In genomic region chr16:97462481-97463181, GRCm38 (mm10) we compare ENCODE assay signal across 8 mouse cellular contexts. TPM values are rescaled to one million over a fixed set of nuclear protein-coding genes. Genes with fewer than 3 reads are reported as not detected.
DNase-seq lines count a peak whose midpoint lies in the region; ATAC-seq and TF ChIP-seq lines count a peak whose summit lies in the region.

TSS of gene Mx1 (minus strand) at chr16:97462907.

- H3K4me2 ChIP-seq in forebrain, postnatal 0 days (ENCODE audit: low read depth), result no peak within 1 kb of the TSS
- H3K4me2 ChIP-seq in liver, embryonic 15.5 days, result no peak within 1 kb of the TSS

- H3K27me3 ChIP-seq in forebrain, embryonic 10.5 days (ENCODE audit: poor library complexity, severe bottlenecking), result no peaks in the 10 kb centered on the region
- H3K27me3 ChIP-seq in forebrain, postnatal 0 days (ENCODE audit: insufficient read depth, low read length), result no peaks in the 10 kb centered on the region
- no peaks in the 10 kb centered on the region for H3K27me3 ChIP-seq in thymus, adult 2 months (ENCODE audit: control insufficient read depth, insufficient read depth, low read length)
- H3K27me3 ChIP-seq in liver, embryonic 15.5 days, result no peaks in the 10 kb centered on the region

- no peak for TF ChIP-seq CTCF in forebrain, postnatal 0 days (IDR thresholded peaks at IDR 0.05; ENCODE audit: low read depth)
- TF ChIP-seq CTCF in thymus, adult 2 months (IDR thresholded peaks at IDR 0.05; ENCODE audit: borderline replicate concordance, control insufficient read depth, extremely low read depth, insufficient read depth, low read length, poor library complexity), result no peak

- H3K9me3 ChIP-seq in forebrain, embryonic 10.5 days, result no peaks in the 10 kb centered on the region
- H3K9me3 ChIP-seq in forebrain, postnatal 0 days (ENCODE audit: low read length), result no peaks in the 10 kb centered on the region
- H3K9me3 ChIP-seq in liver, embryonic 15.5 days (replicated peaks), result no peaks in the 10 kb centered on the region

- DNase-seq in forebrain, embryonic 10.5 days (ENCODE audit: extremely low spot score, low spot score), result peak; percentile 15
- DNase-seq in forebrain, postnatal 0 days, result no peak
- DNase-seq in thymus, adult 2 months, result peak; percentile 14
- DNase-seq in thymus, adult 18-20 months, result no peak
- peak; percentile 18 for DNase-seq in thymus, postnatal 4 days
- no peak for DNase-seq in right cerebral cortex, postnatal 36 days (ENCODE audit: low spot score in 2 of 2)
- no peak for DNase-seq in gastrocnemius, postnatal 10 days

- TF ChIP-seq POLR2A in thymus, adult 2 months (IDR thresholded peaks at IDR 0.05; ENCODE audit: control insufficient read depth, extremely low read depth, insufficient read depth, low read length, poor library complexity), result no peak

- no peaks in the 10 kb centered on the region for H3K36me3 ChIP-seq in forebrain, embryonic 10.5 days (replicated peaks)
- H3K36me3 ChIP-seq in forebrain, postnatal 0 days (ENCODE audit: insufficient read depth), result no peaks in the 10 kb centered on the region
- no peaks in the 10 kb centered on the region for H3K36me3 ChIP-seq in thymus, adult 2 months (ENCODE audit: control insufficient read depth, insufficient read depth, low read length)
- no peaks in the 10 kb centered on the region for H3K36me3 ChIP-seq in liver, embryonic 15.5 days (replicated peaks)

- H3K9ac ChIP-seq in forebrain, postnatal 0 days, result no peak within 1 kb of the TSS
- H3K9ac ChIP-seq in liver, embryonic 15.5 days, result no peak within 1 kb of the TSS

- peaks cover 14% of the 10 kb centered on the region for H3K4me1 ChIP-seq in forebrain, embryonic 10.5 days
- no peaks in the 10 kb centered on the region for H3K4me1 ChIP-seq in forebrain, postnatal 0 days (ENCODE audit: insufficient read depth)
- peaks cover 11% of the 10 kb centered on the region for H3K4me1 ChIP-seq in thymus, adult 2 months (replicated peaks; ENCODE audit: control insufficient read depth, insufficient read depth, low read length)
- H3K4me1 ChIP-seq in liver, embryonic 15.5 days (replicated peaks), result 0 out of 2 replicates have a peak, but pooled peaks cover 3% of the 10 kb centered on the region

- H3K4me3 ChIP-seq in forebrain, embryonic 10.5 days, result no peak within 1 kb of the TSS
- H3K4me3 ChIP-seq in forebrain, postnatal 0 days (ENCODE audit: low read depth, low read length), result no peak within 1 kb of the TSS
- peak within 1 kb of the TSS; percentile 10 for H3K4me3 ChIP-seq in thymus, adult 2 months (ENCODE audit: control insufficient read depth, insufficient read depth, low read length)
- no peak within 1 kb of the TSS for H3K4me3 ChIP-seq in liver, embryonic 15.5 days (replicated peaks)

- ATAC-seq in forebrain, postnatal 0 days, result no peak
- ATAC-seq in liver, embryonic 15.5 days (ENCODE audit: insufficient read depth), result peak; percentile 52

- WGBS in forebrain, embryonic 10.5 days, result 32% methylated on average over 4 of the region's 4 CpGs
- 21% methylated on average over 4 of the region's 4 CpGs for WGBS in forebrain, postnatal 0 days
- WGBS in thymus, adult 2 months, result 15% methylated on average over 4 of the region's 4 CpGs
- 16% methylated on average over 4 of the region's 4 CpGs for WGBS in liver, embryonic 15.5 days (ENCODE audit: insufficient replicate concordance)

- peak within 1 kb of the TSS; percentile 51; the same call in 1 of the 2 replicates for H3K27ac ChIP-seq in forebrain, embryonic 10.5 days
- H3K27ac ChIP-seq in forebrain, postnatal 0 days (ENCODE audit: low read depth, low read length), result no peak within 1 kb of the TSS
- no peak within 1 kb of the TSS for H3K27ac ChIP-seq in thymus, adult 2 months (ENCODE audit: control insufficient read depth, insufficient read depth, low read length)
- H3K27ac ChIP-seq in liver, embryonic 15.5 days (replicated peaks), result no peak within 1 kb of the TSS

RNA-seq across cellular contexts. Expression of gene Mx1, which starts in this region (rescaled TPM):
- 0.16 and 0.27 TPM in 2 replicates for polyA plus RNA-seq in forebrain, embryonic 10.5 days (2016; fragmentation: Nextera tagmentation; extraction: Ambion mirVana)
- total RNA-seq in forebrain, postnatal 0 days (2014; rRNA removed), result 0.54 and 0.71 TPM in 2 replicates
- polyA plus RNA-seq in forebrain, postnatal 0 days (2015; fragmentation: Nextera tagmentation; extraction: Ambion mirVana), result 0.07 and 0.68 TPM in 2 replicates
- 4.9 and 7.9 TPM in 2 replicates for polyA plus RNA-seq in thymus, adult 2 months (2012; rRNA removed)
- 0.23 and 0.29 TPM in 2 replicates for polyA plus RNA-seq in liver, embryonic 15.5 days (2015; fragmentation: Nextera tagmentation; extraction: Ambion mirVana)
- total RNA-seq in gastrocnemius, postnatal 10 days (2021), result under 1 TPM; 0.38 to 0.99 TPM

Comparison
In these comparisons a context has a peak if more than half of its experiments do, and no peak if none do; other contexts are left out.
1. DNase-seq: peak in thymus, adult 2 months (single experiment) and thymus, postnatal 4 days (single experiment); none in forebrain, postnatal 0 days (single experiment), thymus, adult 18-20 months (0 of 2), right cerebral cortex, postnatal 36 days (0 of 2) and gastrocnemius, postnatal 10 days (single experiment).
2. Peak in DNase-seq and H3K27ac ChIP-seq in forebrain, embryonic 10.5 days; RNA of the gene not detected or under 1 TPM.
3. Peak in ATAC-seq in liver, embryonic 15.5 days; RNA of the gene not detected or under 1 TPM.